Mouse (Mus musculus) CH12.LX (cell line): ENCODE measurements around the gene Btbd9.

Source experiments
- CTCF ChIP-seq, 2 experiments: IDR thresholded peaks in 1 of 2; conservative IDR thresholded peaks in 1 of 2; 2 replicates each; pipeline ENCODE4 v1.5.1; 2011 to 2012; ENCODE audit warnings: low read depth in 2 of 2, low read length in 2 of 2, improper control_type of control experiment in 1 of 2, inconsistent platforms in 1 of 2, mild to moderate bottlenecking in 1 of 2, moderate library complexity in 1 of 2
- HCFC1 ChIP-seq: IDR thresholded peaks from 2 replicates; pipeline ENCODE4 v1.6.1; 2012; ENCODE audit warnings: low read depth, mild to moderate bottlenecking, inconsistent platforms, low read length, improper control_type of control experiment
- JUND ChIP-seq: conservative IDR thresholded peaks from 2 replicates; pipeline ENCODE4 v1.6.1; 2011; ENCODE audit warnings: low read depth, low read length, improper control_type of control experiment
- KAT2A ChIP-seq: IDR thresholded peaks from 2 replicates; pipeline ENCODE4 v1.6.1; 2012; ENCODE audit warnings: low read length, improper control_type of control experiment, inconsistent platforms; ENCODE audit not compliant: insufficient replicate concordance
- MAX ChIP-seq: IDR thresholded peaks from 2 replicates; pipeline ENCODE4 v1.6.1; 2011; ENCODE audit warnings: low read length, improper control_type of control experiment
- MEF2A ChIP-seq: IDR thresholded peaks from 2 replicates; pipeline ENCODE4 v1.6.1; 2014; ENCODE audit warnings: low read depth, mild to moderate bottlenecking, inconsistent platforms, low read length, improper control_type of control experiment, borderline replicate concordance
- NELFE ChIP-seq: IDR thresholded peaks from 2 replicates; pipeline ENCODE4 v1.6.1; 2011; ENCODE audit warnings: low read depth, low read length, improper control_type of control experiment
- POLR2A ChIP-seq: IDR thresholded peaks from 2 replicates; pipeline ENCODE4 v1.6.1; 2011; ENCODE audit warnings: low read depth, mild to moderate bottlenecking, improper control_type of control experiment, low read length
- SIN3A ChIP-seq: IDR thresholded peaks from 2 replicates; pipeline ENCODE4 v1.6.1; 2012; ENCODE audit warnings: low read length, improper control_type of control experiment, inconsistent platforms
- TCF12 ChIP-seq: IDR thresholded peaks from 2 replicates; pipeline ENCODE4 v1.6.1; 2014; ENCODE audit warnings: low read depth, mild to moderate bottlenecking, inconsistent platforms, low read length, improper control_type of control experiment
- ZC3H11A ChIP-seq: IDR thresholded peaks from 2 replicates; pipeline ENCODE4 v1.6.1; 2012; ENCODE audit warnings: low read depth, mild to moderate bottlenecking, inconsistent platforms, low read length, improper control_type of control experiment
- ZMIZ1 ChIP-seq: IDR thresholded peaks from 2 replicates; pipeline ENCODE4 v1.6.1; 2012; ENCODE audit warnings: low read depth, mild to moderate bottlenecking, inconsistent platforms, low read length, improper control_type of control experiment

DNA sequence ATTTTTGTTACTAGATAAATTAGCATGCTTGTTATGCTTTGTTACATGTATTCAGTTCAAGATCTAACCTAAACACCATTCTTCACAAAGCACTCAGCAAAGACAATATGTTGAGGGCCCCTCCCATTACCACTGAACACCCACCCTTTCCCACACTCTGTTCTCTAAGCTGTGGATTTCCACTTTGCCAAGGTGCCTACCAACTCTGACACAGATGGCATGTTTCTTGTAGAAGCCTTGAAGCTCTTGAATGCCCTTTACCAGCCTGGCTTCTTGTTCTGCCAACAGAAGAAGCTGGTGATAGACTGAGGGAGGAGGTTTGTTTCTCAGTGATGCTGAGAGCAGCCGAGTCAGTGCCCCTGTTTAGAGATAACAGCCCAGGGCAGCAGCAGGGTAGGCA lies 256.0 kb downstream of the Btbd9 start:
- TF ChIP-seq TCF12 (no peak), SIN3A (no peak), KAT2A (no peak), POLR2A (no peak), MAX (no peak), MEF2A (no peak), HCFC1 (no peak), ZMIZ1 (no peak), JUND (no peak), CTCF (conservative IDR thresholded peaks at IDR 0.05 in 1 of 2, IDR thresholded peaks at IDR 0.05 in 1 of 2; ENCODE audit: low read depth in 2 of 2, low read length in 2 of 2) (no peak), NELFE (no peak), ZC3H11A (no peak)
